Comparison of ENCODE assay signal across 22 mouse cellular contexts in genomic region chr1:125223370-125223769, GRCm38 (mm10).
"Had no signal": no experiment of that assay in that cellular context is flagged by ENCODE, and none has a peak within 500 bp of the region (broad histone marks: within the 10 kb centered on the region; RNA-seq: fewer than 3 reads in every experiment).

No protein-coding gene starts in this region.

- H3K27ac ChIP-seq: kidney, embryonic 15.5 days; limb, embryonic 15.5 days; liver, embryonic 14.5 days; midbrain, embryonic 10.5 days; midbrain, embryonic 13.5 days; neural tube, embryonic 13.5 days; stomach, embryonic 15.5 days had no signal

- H3K4me1 ChIP-seq: kidney, embryonic 15.5 days; limb, embryonic 15.5 days; megakaryocyte, embryonic 14.5 days; midbrain, embryonic 10.5 days; midbrain, embryonic 13.5 days; neural tube, embryonic 13.5 days; stomach, embryonic 15.5 days had no signal

- ATAC-seq: hindbrain, embryonic 16.5 days; inflammation-experienced regulatory T-cells, adult 6 months; intestine, embryonic 16.5 days; liver, postnatal 0 days; midbrain, embryonic 13.5 days; midbrain, embryonic 16.5 days had no signal

- H3K9ac ChIP-seq: kidney, embryonic 15.5 days; limb, embryonic 15.5 days; liver, embryonic 14.5 days; liver, postnatal 0 days; midbrain, embryonic 13.5 days; neural tube, embryonic 13.5 days; stomach, embryonic 15.5 days had no signal

- DNase-seq: kidney, adult 8-10 months; kidney, postnatal 10 days; kidney, postnatal 4 days; left cerebral cortex, postnatal 4 days; liver, postnatal 0 days; retina, postnatal 1 day; right cerebral cortex, postnatal 25 days; spleen, adult 18-20 months; thymus, postnatal 25 days had no signal

- H3K36me3 ChIP-seq: kidney, embryonic 15.5 days; limb, embryonic 15.5 days; midbrain, embryonic 10.5 days; midbrain, embryonic 13.5 days; neural tube, embryonic 13.5 days; stomach, embryonic 15.5 days had no signal

- H3K27me3 ChIP-seq: kidney, embryonic 15.5 days; limb, embryonic 15.5 days; megakaryocyte, embryonic 14.5 days; midbrain, embryonic 13.5 days; neural tube, embryonic 13.5 days; stomach, embryonic 15.5 days had no signal

- H3K4me3 ChIP-seq: kidney, embryonic 15.5 days; limb, embryonic 15.5 days; megakaryocyte, embryonic 14.5 days; midbrain, embryonic 10.5 days; midbrain, embryonic 13.5 days; neural tube, embryonic 13.5 days; stomach, embryonic 15.5 days had no signal

- H3K9me3 ChIP-seq: kidney, embryonic 15.5 days; limb, embryonic 15.5 days; megakaryocyte, embryonic 14.5 days; midbrain, embryonic 10.5 days; midbrain, embryonic 13.5 days; stomach, embryonic 15.5 days had no signal

- H3K4me2 ChIP-seq: kidney, embryonic 15.5 days; limb, embryonic 15.5 days; liver, embryonic 11.5 days; midbrain, embryonic 13.5 days; neural tube, embryonic 13.5 days; stomach, embryonic 15.5 days had no signal
